Mouse (Mus musculus): ENCODE measurements around the gene Ier5l. TPM values are rescaled to one million over a fixed set of nuclear protein-coding genes. Genes with fewer than 3 reads are reported as not detected.
A peak's percentile ranks its signal among the peaks of the same experiment; 100 is the strongest.

Gene Ier5l
- polyA plus RNA-seq, 1 experiment: 2.2 TPM

DNA sequence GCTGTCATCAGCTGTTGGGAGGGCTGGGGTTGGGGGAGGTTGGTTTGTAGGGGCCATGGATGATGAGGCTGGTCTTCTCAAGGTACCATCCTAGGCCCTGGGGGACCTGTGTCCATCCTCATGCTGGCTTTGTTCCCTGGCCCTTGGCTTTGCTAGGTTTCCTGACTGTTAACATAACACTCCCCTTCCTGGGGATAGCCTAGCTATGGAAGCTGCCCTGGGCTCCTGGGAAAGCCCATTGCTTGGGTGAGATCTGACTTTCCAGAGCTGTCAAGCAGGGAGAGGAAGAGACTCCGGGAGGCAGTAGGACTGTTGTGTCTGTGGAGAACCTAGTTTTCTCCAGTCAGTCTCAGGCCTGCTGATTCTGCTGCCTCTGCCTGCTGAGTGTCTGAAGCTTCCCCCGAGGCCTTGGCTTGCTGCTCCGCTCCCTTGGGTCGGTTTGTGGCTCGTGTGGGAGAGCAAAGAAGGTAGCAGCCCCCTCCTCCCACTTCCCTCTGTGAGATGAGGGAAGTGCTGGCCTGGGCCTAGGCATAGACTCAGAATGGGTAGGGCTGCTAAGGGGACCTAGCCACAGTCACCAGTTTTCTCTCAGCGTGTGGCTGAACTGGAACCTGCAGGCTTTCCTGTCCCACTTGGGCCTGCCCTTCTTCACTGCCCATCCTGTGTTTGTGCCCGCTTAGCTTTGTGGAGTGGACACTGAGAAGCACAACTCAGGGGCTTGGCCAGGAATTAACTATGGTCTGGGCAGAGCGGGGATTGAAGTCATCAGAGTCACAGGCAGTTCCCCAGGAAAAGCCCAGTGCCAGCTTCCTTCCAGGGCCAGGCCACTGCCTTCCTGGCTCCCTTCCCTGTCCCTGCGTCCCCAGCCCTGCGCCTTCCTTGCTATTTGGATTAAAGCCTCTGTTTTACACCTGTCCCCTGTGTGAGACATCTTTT is 26.9 kb downstream of the Ier5l start:
- Histone ChIP-seq H3K4me1 (ENCODE audit: control insufficient read depth, insufficient read depth, low read length) (peaks cover 14% of the 10 kb centered on the region), H3K36me3 (ENCODE audit: control insufficient read depth, insufficient read depth, low read length) (peaks cover 4% of the 10 kb centered on the region), H3K27me3 (ENCODE audit: control insufficient read depth, insufficient read depth, low read length) (no peaks in the 10 kb centered on the region), H3K4me3 (ENCODE audit: control insufficient read depth, low read depth, low read length) (no peak overlapping the region), H3K27ac (ENCODE audit: control insufficient read depth, insufficient read depth, low read depth, low read length) (peak overlapping the region; percentile 32; the same call in 1 of the 2 replicates)
- TF ChIP-seq CTCF (IDR thresholded peaks at IDR 0.05; ENCODE audit: control insufficient read depth, insufficient read depth, insufficient replicate concordance, low read depth, low read length) (no peak), POLR2A (IDR thresholded peaks at IDR 0.05; ENCODE audit: control insufficient read depth, low read depth, low read length) (no peak)

DNA sequence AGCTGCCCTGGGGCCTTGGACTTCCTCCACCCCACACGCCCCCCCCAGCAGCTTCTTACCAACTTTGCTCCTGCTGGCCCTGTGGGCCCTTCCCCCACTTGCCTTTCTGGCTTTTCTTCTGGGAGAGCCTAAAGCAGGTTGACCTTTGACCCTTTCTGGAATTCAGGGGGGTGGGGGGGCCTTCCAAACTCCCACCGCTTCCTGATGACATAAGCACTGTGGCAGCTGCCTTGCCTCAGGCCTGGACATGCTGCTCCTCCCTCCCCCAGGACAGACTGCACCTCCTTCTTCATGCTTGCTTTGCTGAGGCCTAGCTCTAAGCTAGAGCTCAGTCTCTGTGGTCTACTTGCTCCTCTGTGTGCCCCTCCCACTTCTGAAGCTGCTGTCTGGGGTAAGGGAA is 28.7 kb downstream of the Ier5l start:
- Histone ChIP-seq H3K27ac (ENCODE audit: control insufficient read depth, insufficient read depth, low read depth, low read length) (peak overlapping the region; percentile 19; the same call in 1 of the 2 replicates), H3K36me3 (ENCODE audit: control insufficient read depth, insufficient read depth, low read length) (peaks cover 6% of the 10 kb centered on the region), H3K4me3 (ENCODE audit: control insufficient read depth, low read depth, low read length) (no peak overlapping the region), H3K27me3 (ENCODE audit: control insufficient read depth, insufficient read depth, low read length) (no peaks in the 10 kb centered on the region), H3K4me1 (ENCODE audit: control insufficient read depth, insufficient read depth, low read length) (peaks cover 14% of the 10 kb centered on the region)
- TF ChIP-seq POLR2A (IDR thresholded peaks at IDR 0.05; ENCODE audit: control insufficient read depth, low read depth, low read length) (0 out of 2 replicates have a peak, but pooled peaks have one; percentile 14), CTCF (IDR thresholded peaks at IDR 0.05; ENCODE audit: control insufficient read depth, insufficient read depth, insufficient replicate concordance, low read depth, low read length) (no peak)

DNA sequence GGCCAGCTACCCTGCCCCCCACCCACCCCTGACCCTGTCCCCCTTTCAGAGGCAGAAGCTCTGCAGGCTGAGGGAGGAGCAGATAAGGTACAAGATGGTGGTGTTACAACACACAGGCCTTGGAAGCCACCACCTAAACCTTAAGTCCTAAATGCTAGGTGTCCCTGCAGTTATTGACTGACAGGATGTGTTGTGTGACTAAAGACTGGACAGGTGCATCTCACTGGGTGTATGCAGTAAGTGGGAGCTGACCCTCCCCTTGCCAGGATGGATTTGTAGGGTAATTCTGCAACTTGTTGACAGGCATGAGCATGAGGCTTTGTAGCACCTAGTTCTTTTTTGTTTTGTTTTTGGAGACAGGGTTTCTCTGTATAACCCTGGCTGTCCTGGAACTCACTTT is 29.6 kb downstream of the Ier5l start:
- no peak overlapping the region for H3K27ac ChIP-seq (ENCODE audit: control insufficient read depth, insufficient read depth, low read depth, low read length)
- peaks cover 6% of the 10 kb centered on the region for H3K36me3 ChIP-seq (ENCODE audit: control insufficient read depth, insufficient read depth, low read length)

GRCm38 (mm10) chr2:30444006-30444405 is 30.0 kb downstream of the Ier5l start:
- H3K4me1 ChIP-seq (ENCODE audit: control insufficient read depth, insufficient read depth, low read length): peaks cover 14% of the 10 kb centered on the region
- H3K36me3 ChIP-seq (ENCODE audit: control insufficient read depth, insufficient read depth, low read length): peaks cover 9% of the 10 kb centered on the region
- TF ChIP-seq POLR2A (IDR thresholded peaks at IDR 0.05; ENCODE audit: control insufficient read depth, low read depth, low read length): no peak
- TF ChIP-seq CTCF (IDR thresholded peaks at IDR 0.05; ENCODE audit: control insufficient read depth, insufficient read depth, insufficient replicate concordance, low read depth, low read length): no peak
- no peak overlapping the region for H3K27ac ChIP-seq (ENCODE audit: control insufficient read depth, insufficient read depth, low read depth, low read length)
- no peak overlapping the region for H3K4me3 ChIP-seq (ENCODE audit: control insufficient read depth, low read depth, low read length)
- no peaks in the 10 kb centered on the region for H3K27me3 ChIP-seq (ENCODE audit: control insufficient read depth, insufficient read depth, low read length)

More for the DNA sequence above, 29.6 kb downstream of the Ier5l start:
- Histone ChIP-seq H3K4me1 (ENCODE audit: control insufficient read depth, insufficient read depth, low read length) (peaks cover 14% of the 10 kb centered on the region), H3K27me3 (ENCODE audit: control insufficient read depth, insufficient read depth, low read length) (no peaks in the 10 kb centered on the region), H3K4me3 (ENCODE audit: control insufficient read depth, low read depth, low read length) (no peak overlapping the region)
- TF ChIP-seq CTCF (IDR thresholded peaks at IDR 0.05; ENCODE audit: control insufficient read depth, insufficient read depth, insufficient replicate concordance, low read depth, low read length): no peak

GRCm38 (mm10) chr2:30443281-30443680 is 30.7 kb downstream of the Ier5l start:
- TF ChIP-seq CTCF (IDR thresholded peaks at IDR 0.05; ENCODE audit: control insufficient read depth, insufficient read depth, insufficient replicate concordance, low read depth, low read length): no peak
- TF ChIP-seq POLR2A (IDR thresholded peaks at IDR 0.05; ENCODE audit: control insufficient read depth, low read depth, low read length): no peak
- Histone ChIP-seq H3K27ac (ENCODE audit: control insufficient read depth, insufficient read depth, low read depth, low read length) (peak overlapping the region; percentile 92), H3K36me3 (ENCODE audit: control insufficient read depth, insufficient read depth, low read length) (peaks cover 9% of the 10 kb centered on the region), H3K4me1 (ENCODE audit: control insufficient read depth, insufficient read depth, low read length) (peaks cover 14% of the 10 kb centered on the region), H3K4me3 (ENCODE audit: control insufficient read depth, low read depth, low read length) (no peak overlapping the region), H3K27me3 (ENCODE audit: control insufficient read depth, insufficient read depth, low read length) (no peaks in the 10 kb centered on the region)

GRCm38 (mm10) chr2:30442498-30442890 is 31.5 kb downstream of the Ier5l start:
- TF ChIP-seq CTCF (IDR thresholded peaks at IDR 0.05; ENCODE audit: control insufficient read depth, insufficient read depth, insufficient replicate concordance, low read depth, low read length): no peak
- TF ChIP-seq POLR2A (IDR thresholded peaks at IDR 0.05; ENCODE audit: control insufficient read depth, low read depth, low read length): no peak
- H3K27ac ChIP-seq (ENCODE audit: control insufficient read depth, insufficient read depth, low read depth, low read length): peak overlapping the region; percentile 92
- H3K4me3 ChIP-seq (ENCODE audit: control insufficient read depth, low read depth, low read length): no peak overlapping the region
- no peaks in the 10 kb centered on the region for H3K27me3 ChIP-seq (ENCODE audit: control insufficient read depth, insufficient read depth, low read length)
- peaks cover 9% of the 10 kb centered on the region for H3K36me3 ChIP-seq (ENCODE audit: control insufficient read depth, insufficient read depth, low read length)
- peaks cover 14% of the 10 kb centered on the region for H3K4me1 ChIP-seq (ENCODE audit: control insufficient read depth, insufficient read depth, low read length)

All from testis, adult 2 months (tissue).